Mouse (Mus musculus) testis, adult 2 months (tissue): ENCODE measurements around the gene Hipk1.

Source experiments
- CTCF ChIP-seq: fragments of 200-500 bp; IDR thresholded peaks from 2 replicates; pipeline ENCODE4 v1.5.1; 2012; ENCODE audit warnings: low read depth, mild to moderate bottlenecking, inconsistent platforms, low read length, moderate library complexity; ENCODE audit not compliant: control insufficient read depth, insufficient read depth, insufficient replicate concordance
- POLR2A ChIP-seq: fragments of 200-500 bp; IDR thresholded peaks from 2 replicates; pipeline ENCODE4 v1.6.1; 2012; ENCODE audit warnings: low read depth, mild to moderate bottlenecking, inconsistent platforms, low read length, moderate library complexity; ENCODE audit not compliant: control insufficient read depth

DNA sequence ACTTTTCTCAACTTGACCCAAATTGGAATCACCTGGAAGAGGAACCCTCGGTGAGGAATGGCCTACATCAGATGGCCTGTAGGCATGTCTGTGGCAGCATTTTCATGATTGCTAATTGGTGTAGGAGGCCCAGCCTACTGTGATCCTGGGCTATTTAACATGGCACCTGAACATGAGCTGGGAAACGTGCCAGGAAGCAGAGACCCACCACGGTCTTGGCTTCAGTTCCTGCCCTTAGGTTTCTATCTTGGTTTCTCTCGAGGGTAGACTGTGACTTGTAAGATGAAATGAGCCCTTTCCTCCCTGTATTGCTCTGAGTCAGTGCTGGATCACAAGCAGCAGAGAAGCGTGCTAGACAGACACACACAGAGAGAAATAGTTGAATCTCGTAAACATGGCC is 86.7 kb downstream of the Hipk1 start:
- TF ChIP-seq CTCF (no peak), POLR2A (no peak)
